Mouse (Mus musculus) heart, embryonic 14.5 days (tissue): ENCODE results near the gene Dennd2a. TPM values are rescaled to one million over a fixed set of nuclear protein-coding genes. Genes with fewer than 3 reads are reported as not detected.

Experiments used
- ATAC-seq: fragments of 200-750 bp; cut with Nextera tagmentation; 2 replicates; pipeline ENCODE4 v1.8.0; 2017; ENCODE audit warnings: low read depth, moderate TSS enrichment; ENCODE audit not compliant: insufficient number of reproducible peaks, insufficient read depth, low FRiP score
- H3K27ac ChIP-seq, 2 experiments: fragments of 200-500 bp in 1 of 2; fragments of 300-500 bp in 1 of 2; sonication (generic) in 1 of 2; replicated peaks in 1 of 2; 2 replicates each; pipeline ENCODE4 v1.5.1; 2012 to 2014; ENCODE audit warnings: low read depth in 2 of 2, low read length in 2 of 2, control low read depth in 1 of 2, mild to moderate bottlenecking in 1 of 2, mixed read lengths in 1 of 2; ENCODE audit not compliant: control insufficient read depth in 1 of 2, insufficient read depth in 1 of 2
- H3K27me3 ChIP-seq: fragments of 300-500 bp; sonication (generic); 2 replicates; pipeline ENCODE4 v1.6.1; 2014; ENCODE audit warnings: mild to moderate bottlenecking, low read length, control low read depth; ENCODE audit not compliant: control insufficient read depth, insufficient read depth
- H3K36me3 ChIP-seq: fragments of 300-500 bp; sonication (generic); 2 replicates; pipeline ENCODE4 v1.6.1; 2014; ENCODE audit warnings: mild to moderate bottlenecking, control low read depth, low read length, mixed read lengths; ENCODE audit not compliant: control insufficient read depth, insufficient read depth
- H3K4me1 ChIP-seq, 2 experiments: fragments of 200-500 bp in 1 of 2; fragments of 300-500 bp in 1 of 2; sonication (generic) in 1 of 2; 2 replicates each; pipeline ENCODE4 v1.6.1; 2012 to 2014; ENCODE audit warnings: low read length in 2 of 2, control low read depth in 1 of 2, mixed read lengths in 1 of 2; ENCODE audit not compliant: control insufficient read depth in 2 of 2, insufficient read depth in 2 of 2
- H3K4me2 ChIP-seq: fragments of 300-500 bp; sonication (generic); 2 replicates; pipeline ENCODE4 v1.6.1; 2014; ENCODE audit warnings: mild to moderate bottlenecking, low read length
- H3K4me3 ChIP-seq, 2 experiments: fragments of 200-500 bp in 1 of 2; fragments of 300-500 bp in 1 of 2; sonication (generic) in 1 of 2; 2 replicates each; pipeline ENCODE4 v1.5.1; 2012 to 2014; ENCODE audit warnings: low read length in 2 of 2, mild to moderate bottlenecking in 2 of 2, control low read depth in 1 of 2, low read depth in 1 of 2, moderate library complexity in 1 of 2; ENCODE audit not compliant: control insufficient read depth in 1 of 2, insufficient read depth in 1 of 2
- H3K9ac ChIP-seq: fragments of 300-500 bp; sonication (generic); 2 replicates; pipeline ENCODE4 v1.6.1; 2014; ENCODE audit warnings: mild to moderate bottlenecking, low read length
- H3K9me3 ChIP-seq: fragments of 300-500 bp; sonication (generic); 2 replicates; pipeline ENCODE4 v1.6.1; 2016; ENCODE audit warnings: low read length, control low read depth; ENCODE audit not compliant: control insufficient read depth
- WGBS: fragments of 180-500 bp; shearing (Covaris S2); extraction: QIAGEN DNeasy Blood & Tissue Kit; methylation state at CpG from one replicate; pipeline ENCODE4 v1.1.7; 2014; 5-methylcytosine and 5-hydroxymethylcytosine counted together
- polyA plus RNA-seq: library from polyadenylated mRNA; unstranded; fragments of >200 nt; fragmentation: Nextera tagmentation; extraction: Ambion mirVana; gene quantifications from 2 replicates; pipeline ENCODE4 v1.2.1, GENCODE M21; 2014

The Dennd2a gene
- polyA plus RNA-seq, 1 experiment from 2014 or later, result 18.8 TPM

DNA sequence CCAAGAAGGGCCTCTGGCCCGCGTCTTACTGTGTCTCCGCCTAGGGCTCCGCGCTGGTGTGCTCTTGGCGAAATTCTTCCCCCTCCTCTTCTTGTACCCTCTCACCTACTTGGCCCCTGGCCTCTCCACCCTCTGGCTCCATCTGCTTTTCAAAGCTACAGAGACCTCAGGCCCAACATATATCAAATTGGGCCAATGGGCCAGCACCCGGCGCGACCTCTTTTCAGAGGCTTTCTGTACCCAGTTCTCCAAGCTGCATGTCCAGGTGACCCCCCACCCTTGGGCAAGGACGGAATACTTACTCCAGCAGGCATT, 16.8 kb upstream of the Dennd2a start:
- H3K4me1 ChIP-seq, result peaks cover 9 to 14% of the 10 kb centered on the region in 2 experiments
- H3K4me3 ChIP-seq, result peak overlapping the region; percentile 84 to 89
- peak overlapping the region; percentile 86 for H3K9ac ChIP-seq
- H3K9me3 ChIP-seq, result no peaks in the 10 kb centered on the region
- peaks cover 32% of the 10 kb centered on the region for H3K36me3 ChIP-seq
- ATAC-seq, result no peak
- peak overlapping the region; percentile 90 for H3K4me2 ChIP-seq
- 22% methylated on average over 10 of the region's 10 CpGs for WGBS
- H3K27ac ChIP-seq, result peak overlapping the region; percentile 90 to 94
- H3K27me3 ChIP-seq, result no peaks in the 10 kb centered on the region

- Histone ChIP-seq H3K9me3 (no peaks in the 10 kb centered on the region), H3K36me3 (peaks cover 27% of the 10 kb centered on the region), H3K9ac (peak within 1 kb of the TSS; percentile 86), H3K4me2 (peak within 1 kb of the TSS; percentile 90), H3K27ac (peak within 1 kb of the TSS; percentile 90 to 94), H3K27me3 (no peaks in the 10 kb centered on the region), H3K4me3 (peak within 1 kb of the TSS; percentile 84 to 89), H3K4me1 (peaks cover 9 to 14% of the 10 kb centered on the region in 2 experiments)
- ATAC-seq, result peak; percentile 92
- under 1% methylated on average over 46 of the region's 49 CpGs for WGBS
These were observed 16.3 kb upstream of the Dennd2a start, which contains the start of gene Adck2 for GRCm38 (mm10) chr6:39573791-39574554. Gene Adck2 (plus strand): TSS chr6:39573873.

DNA sequence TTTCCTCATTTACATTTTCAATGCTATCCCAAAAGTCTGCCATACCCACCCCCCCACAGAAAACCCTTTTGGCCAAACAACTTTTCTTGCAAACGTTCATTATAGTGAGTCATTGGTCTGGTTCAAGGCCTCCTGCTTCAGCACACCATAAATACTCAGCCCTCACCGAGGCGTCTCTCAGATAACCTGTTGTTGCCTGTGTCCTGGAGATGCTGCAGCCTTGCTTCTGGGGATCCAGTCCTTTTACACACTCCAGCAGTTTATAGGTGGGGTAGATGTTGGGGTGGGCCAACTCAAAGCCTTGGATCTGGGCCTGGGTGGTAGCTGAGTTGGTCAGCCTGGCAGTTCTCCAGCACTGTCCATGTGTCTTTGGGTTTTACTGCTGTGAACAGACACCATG, 12.8 kb upstream of the Dennd2a start:
- ATAC-seq, result no peak

GRCm38 (mm10) chr6:39567528-39567927, 9.9 kb upstream of the Dennd2a start:
- no peaks in the 10 kb centered on the region for H3K36me3 ChIP-seq
- no peaks in the 10 kb centered on the region for H3K9me3 ChIP-seq
- H3K9ac ChIP-seq, result no peak overlapping the region
- no peak overlapping the region for H3K4me3 ChIP-seq
- H3K4me1 ChIP-seq, result peaks cover 0 to 2% of the 10 kb centered on the region in 2 experiments; a peak in 1 of 4 replicates
- ATAC-seq, result no peak
- H3K4me2 ChIP-seq, result no peak overlapping the region
- H3K27ac ChIP-seq, result no peak overlapping the region
- H3K27me3 ChIP-seq, result no peaks in the 10 kb centered on the region
- 17% methylated on average over 5 of the region's 5 CpGs for whole genome bisulfite sequencing

More for the DNA sequence above, 12.8 kb upstream of the Dennd2a start:
- Histone ChIP-seq H3K27ac (no peak overlapping the region), H3K9me3 (no peaks in the 10 kb centered on the region), H3K27me3 (no peaks in the 10 kb centered on the region), H3K4me1 (peaks cover 9 to 14% of the 10 kb centered on the region in 2 experiments), H3K9ac (no peak overlapping the region), H3K36me3 (no peaks in the 10 kb centered on the region), H3K4me3 (no peak overlapping the region), H3K4me2 (no peak overlapping the region)
- WGBS, result 58% methylated on average over 3 of the region's 3 CpGs

GRCm38 (mm10) chr6:39562166-39563015, 4.7 kb upstream of the Dennd2a start:
- 11% methylated on average over 23 of the region's 23 CpGs for WGBS
- H3K4me1 ChIP-seq, result peaks cover 10 to 15% of the 10 kb centered on the region in 2 experiments
- ATAC-seq, result peak; percentile 13; the same call in 1 of the 2 replicates
- peak overlapping the region; percentile 25 to 37 for H3K4me3 ChIP-seq
- peak overlapping the region; percentile 44; the same call in 1 of the 2 replicates for H3K9ac ChIP-seq
- no peaks in the 10 kb centered on the region for H3K27me3 ChIP-seq
- peak overlapping the region; percentile 61 for H3K4me2 ChIP-seq
- no peak overlapping the region for H3K27ac ChIP-seq
- H3K36me3 ChIP-seq, result no peaks in the 10 kb centered on the region
- H3K9me3 ChIP-seq, result no peaks in the 10 kb centered on the region

GRCm38 (mm10) chr6:39559276-39559939, 1.7 kb upstream of the Dennd2a start:
- Histone ChIP-seq H3K4me3 (no peak overlapping the region), H3K27me3 (no peaks in the 10 kb centered on the region), H3K36me3 (no peaks in the 10 kb centered on the region), H3K9me3 (no peaks in the 10 kb centered on the region), H3K4me2 (no peak overlapping the region), H3K9ac (no peak overlapping the region), H3K4me1 (peaks cover 20 to 28% of the 10 kb centered on the region in 2 experiments), H3K27ac (no peak overlapping the region)
- ATAC-seq, result no peak
- 48% methylated on average over 6 of the region's 6 CpGs for WGBS

- Histone ChIP-seq H3K9me3 (no peaks in the 10 kb centered on the region), H3K4me3 (peak overlapping the region; percentile 72 to 80), H3K27ac (peak overlapping the region; percentile 81 to 86), H3K4me2 (peak overlapping the region; percentile 75), H3K4me1 (peaks cover 19 to 32% of the 10 kb centered on the region in 2 experiments), H3K36me3 (no peaks in the 10 kb centered on the region), H3K27me3 (no peaks in the 10 kb centered on the region), H3K9ac (peak overlapping the region; percentile 92)
- 1% methylated on average over 54 of the region's 54 CpGs for WGBS
- ATAC-seq, result peak; percentile 59
These were observed 587 bp downstream of the Dennd2a start for GRCm38 (mm10) chr6:39556900-39557659.
